Mouse (Mus musculus) testis, postnatal 10 days (tissue): ENCODE results near the gene Ppp6r3.

ENCODE experiments used
- DNase-seq: peaks from one replicate; pipeline ENCODE4 v3.0.0; 2021; ENCODE audit warnings: low spot score

Gene Ppp6r3

DNA sequence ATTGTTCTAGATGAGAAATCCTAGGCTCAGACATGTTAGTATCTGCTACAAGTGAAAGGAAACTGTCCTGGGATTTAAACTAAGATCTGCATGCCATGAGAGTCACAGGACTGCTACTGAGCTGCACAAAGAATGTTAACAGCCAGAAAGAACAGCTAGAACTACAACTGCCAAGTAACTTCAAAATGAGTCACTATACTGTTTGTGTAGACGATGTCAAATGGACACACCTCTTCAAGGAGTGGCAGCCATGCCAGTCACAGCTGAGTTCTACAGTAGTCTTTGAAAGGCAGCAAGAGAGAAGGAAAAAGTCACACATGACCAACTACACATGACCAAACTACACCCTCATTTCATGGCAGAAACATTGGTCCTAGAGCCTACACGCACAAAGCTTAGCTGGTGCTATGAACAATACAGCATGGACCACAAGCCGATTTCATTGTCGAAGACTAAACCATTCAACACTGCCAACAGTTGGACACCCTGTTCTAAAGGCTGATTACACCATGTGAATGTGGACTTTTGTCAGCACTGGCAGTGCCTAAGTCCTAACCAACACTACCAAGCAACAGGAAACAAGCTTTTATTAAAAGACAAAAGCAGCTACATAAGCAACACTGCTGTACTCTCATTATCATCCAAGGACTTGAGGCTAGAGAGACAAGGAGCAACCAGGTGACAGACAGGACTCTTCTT, 55.9 kb downstream of the Ppp6r3 start:
- no peak for DNase-seq

DNA sequence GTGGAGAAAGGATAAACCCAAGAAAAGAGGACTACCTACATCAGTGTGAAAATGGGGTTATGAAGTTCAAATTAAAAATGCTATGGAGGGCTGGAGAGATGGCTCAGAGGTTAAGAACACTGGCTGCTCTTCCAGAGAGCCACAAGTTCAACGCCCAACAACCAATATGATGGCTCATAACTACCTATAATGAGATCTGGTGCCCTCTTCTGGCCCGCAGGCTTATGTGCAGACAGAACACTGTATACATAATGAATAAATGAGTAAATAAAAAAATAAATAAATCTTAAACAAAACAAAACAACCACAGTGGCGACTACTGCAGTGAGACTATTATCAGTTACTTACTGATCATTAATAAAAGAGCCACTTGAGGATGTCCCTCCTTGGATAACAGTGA, 78.3 kb downstream of the Ppp6r3 start:
- no peak for DNase-seq

GRCm38 (mm10) chr19:3489826-3490225, 85.7 kb downstream of the Ppp6r3 start:
- no peak for DNase-seq

DNA sequence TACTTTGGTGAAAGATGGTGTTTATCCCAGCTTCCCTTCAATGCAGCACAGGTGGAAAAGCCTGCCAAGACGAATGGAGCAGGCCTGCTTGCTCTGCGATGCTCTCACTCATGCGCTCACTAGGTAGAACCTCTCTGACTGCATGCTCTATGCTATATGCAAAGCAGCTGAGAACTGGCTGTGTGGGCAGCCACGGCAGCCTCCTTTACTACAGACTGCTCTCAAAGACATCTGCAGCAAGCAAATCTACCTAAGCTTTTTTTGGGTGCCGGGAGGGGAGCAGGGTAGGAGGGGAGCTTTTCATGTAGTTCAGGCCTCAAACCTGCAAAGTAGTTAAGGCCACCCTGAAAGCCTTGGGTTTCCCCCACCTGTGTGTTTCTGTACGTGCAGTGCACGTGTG, 92.7 kb downstream of the Ppp6r3 start:
- no peak for DNase-seq

DNA sequence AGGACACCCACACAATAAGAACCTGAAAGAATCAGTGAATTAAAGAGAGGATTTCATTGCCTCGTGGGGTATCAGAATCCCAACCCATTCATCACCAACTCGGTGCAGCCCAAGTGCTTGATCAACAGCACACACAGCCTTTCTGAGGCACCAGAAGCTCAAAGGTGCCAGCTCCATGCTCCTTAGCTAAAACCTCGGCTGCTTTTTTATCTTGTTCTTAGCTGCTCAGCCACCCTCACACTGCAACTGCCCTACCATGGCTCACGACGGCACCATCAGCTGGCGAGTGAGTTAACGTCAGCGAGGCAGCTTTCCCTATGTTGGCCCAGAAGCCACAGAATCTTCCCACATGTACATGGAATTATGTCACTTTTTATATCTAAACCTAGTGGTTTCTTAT, 95.4 kb downstream of the Ppp6r3 start:
- no peak for DNase-seq

DNA sequence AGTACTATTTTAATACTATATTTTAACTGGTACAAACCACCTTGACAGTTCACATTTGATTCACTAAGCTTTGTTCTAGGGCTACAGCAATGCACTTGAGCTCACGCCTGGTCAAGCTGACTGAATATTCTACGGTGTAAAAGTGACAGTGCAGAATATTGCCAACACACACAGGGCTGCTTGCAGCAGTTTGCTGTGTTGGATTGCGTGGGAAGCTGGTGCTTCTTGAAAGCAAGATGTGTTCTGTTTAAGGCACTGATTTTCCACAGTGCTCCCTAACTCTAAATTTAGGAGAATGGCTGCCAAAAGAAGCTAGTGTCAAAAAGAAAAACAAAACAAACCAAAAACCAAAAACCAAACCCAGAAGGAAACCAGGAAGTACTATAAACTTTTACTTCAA, 98.6 kb downstream of the Ppp6r3 start:
- no peak for DNase-seq

GRCm38 (mm10) chr19:3471218-3471617, 104.3 kb downstream of the Ppp6r3 start:
- no peak for DNase-seq

- no peak for DNase-seq
Observed at GRCm38 (mm10) chr19:3467574-3467973, 108.0 kb downstream of the Ppp6r3 start.

DNA sequence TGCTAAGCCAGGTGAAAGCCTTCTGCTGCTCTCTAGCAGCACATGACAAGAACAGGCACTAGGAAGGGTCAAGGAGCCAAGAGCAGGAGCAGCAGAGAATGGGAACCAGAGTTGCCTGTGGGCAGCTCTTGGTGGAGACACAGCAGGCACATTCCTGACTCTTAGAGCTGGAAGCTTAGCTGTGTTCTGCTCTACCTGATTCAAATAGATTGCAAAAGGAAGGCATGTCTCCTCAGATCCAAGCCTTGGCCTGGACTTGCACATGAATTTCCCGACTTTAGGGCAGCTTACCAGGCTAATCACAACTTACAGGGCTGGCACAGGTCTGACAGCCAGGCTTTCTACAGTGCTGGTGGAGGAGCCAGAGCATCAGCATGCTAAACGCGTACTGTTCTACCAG, 115.6 kb downstream of the Ppp6r3 start:
- DNase-seq = no peak

- DNase-seq = no peak
Observed at GRCm38 (mm10) chr19:3458331-3459099, 117.0 kb downstream of the Ppp6r3 start.

DNA sequence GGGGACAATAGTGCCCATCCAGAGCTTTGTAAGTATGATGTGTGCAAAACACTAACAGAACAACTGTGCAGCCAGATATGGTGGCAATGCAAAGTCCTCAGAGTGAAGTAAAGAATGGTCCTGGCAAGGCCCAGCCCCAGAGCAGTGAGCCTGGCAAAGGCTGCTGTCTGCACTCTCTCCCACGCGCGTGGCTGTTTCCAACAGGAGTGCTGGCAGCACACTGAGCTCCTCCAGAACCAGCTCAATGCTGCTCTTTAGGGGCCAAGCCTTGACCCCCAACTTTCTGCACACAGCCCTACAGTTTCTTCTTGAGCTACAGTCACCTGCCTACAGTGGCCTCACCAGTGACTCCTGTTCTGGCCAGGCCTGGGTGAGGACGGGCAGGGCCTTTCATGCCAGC, 117.8 kb downstream of the Ppp6r3 start:
- DNase-seq = peak; percentile 59

DNA sequence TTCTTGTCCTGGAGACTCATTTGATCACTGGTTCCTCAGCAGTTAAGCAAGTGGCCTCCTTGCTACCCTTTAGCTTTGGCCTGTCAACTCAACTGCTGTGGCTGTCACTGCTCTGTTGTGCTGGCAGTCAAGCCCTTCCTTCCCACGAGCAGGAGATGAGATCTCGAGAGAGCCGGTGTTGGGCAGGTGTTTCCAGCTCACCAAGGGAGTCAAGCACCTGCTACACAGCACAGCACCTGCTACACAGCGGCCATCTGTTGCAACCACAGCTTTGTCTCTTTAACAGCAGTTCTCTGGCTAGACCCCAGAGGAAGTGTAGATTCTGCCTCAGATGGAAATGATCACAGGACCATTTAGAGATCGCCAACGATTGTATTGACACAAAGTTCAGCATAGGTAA, 123.9 kb downstream of the Ppp6r3 start:
- no peak for DNase-seq

DNA sequence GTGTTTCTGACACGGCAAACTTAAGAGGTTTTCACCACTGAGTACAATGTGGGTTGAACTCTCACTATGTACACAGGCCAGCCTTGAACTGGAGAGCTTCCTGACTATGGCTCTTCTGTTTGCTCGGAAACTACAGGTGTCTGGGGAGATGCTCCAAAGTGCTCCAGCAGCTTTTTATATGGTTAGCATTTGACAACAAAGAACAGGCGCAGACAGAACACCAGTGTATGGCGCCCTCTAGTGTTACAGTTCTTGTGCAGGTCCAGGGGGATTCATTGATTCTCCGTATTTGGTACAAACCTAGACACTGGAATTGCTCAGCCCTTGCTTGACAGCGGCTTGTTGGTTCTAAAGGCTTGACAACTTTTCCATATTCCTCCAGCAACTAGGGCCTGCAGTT, 124.4 kb downstream of the Ppp6r3 start:
- peak; percentile 65 for DNase-seq

- DNase-seq = no peak
Observed at GRCm38 (mm10) chr19:3450714-3451113, 124.8 kb downstream of the Ppp6r3 start.

DNA sequence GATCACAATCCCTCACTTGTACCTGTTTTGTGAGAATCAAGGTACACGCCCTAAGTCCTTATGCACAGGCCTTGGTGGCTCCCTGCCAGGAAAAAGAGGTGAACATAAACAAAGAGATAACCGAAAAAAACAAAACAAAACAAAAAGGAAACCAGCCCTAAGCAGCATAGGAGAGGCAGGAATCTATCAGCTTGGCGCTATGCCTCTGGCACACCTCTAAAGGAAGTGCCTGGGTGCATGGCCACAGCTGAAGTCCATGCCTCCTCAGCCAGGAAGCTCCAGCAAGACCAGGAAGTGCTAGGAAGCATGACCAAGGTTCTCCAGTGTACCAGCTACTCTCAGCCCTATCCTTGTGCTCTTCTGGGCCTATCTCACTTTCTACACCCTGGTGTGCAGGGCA, 126.3 kb downstream of the Ppp6r3 start:
- no peak for DNase-seq

DNA sequence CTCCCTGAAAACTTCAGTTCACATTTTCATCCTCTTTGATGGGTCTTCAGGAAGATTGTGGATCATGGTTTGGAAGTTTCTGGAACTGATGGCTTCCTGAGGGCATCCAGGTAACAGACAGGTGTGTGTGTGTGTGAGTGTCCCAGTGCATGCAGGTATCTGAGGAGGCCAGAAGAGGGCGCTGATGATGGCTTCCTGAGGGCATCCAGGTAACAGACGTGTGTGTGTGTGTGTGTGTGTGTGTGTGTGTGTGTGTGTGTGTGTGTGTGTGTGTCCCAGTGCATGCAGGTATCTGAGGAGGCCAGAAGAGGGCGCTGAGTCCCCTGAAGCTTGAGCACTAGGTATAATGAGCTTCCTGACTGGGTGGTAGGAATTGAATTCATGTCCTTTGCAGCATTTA, 128.2 kb downstream of the Ppp6r3 start:
- no peak for DNase-seq

DNA sequence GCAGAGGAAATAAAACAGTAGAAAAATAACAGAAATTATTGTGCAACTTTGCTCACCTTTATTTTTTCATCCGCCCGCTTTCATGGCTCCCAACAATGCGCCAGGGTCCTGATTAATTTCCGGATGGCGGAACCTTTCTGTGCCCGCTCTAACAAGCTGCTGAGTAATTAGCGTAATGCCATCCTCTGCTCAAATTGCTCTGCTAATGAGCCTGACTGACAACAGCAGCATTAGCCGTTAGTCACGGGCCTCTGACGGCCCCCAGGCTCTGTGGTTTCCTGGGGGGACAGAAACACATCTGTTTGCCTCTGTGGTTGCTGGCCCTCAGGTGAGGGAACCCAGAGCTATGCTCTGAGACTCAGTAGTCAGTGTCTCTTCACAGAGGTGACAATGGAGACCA, 134.5 kb downstream of the Ppp6r3 start:
- DNase-seq = no peak

GRCm38 (mm10) chr19:3440667-3441066, 134.9 kb downstream of the Ppp6r3 start:
- no peak for DNase-seq

- DNase-seq = no peak
Observed at GRCm38 (mm10) chr19:3437980-3438379, 137.6 kb downstream of the Ppp6r3 start.

GRCm38 (mm10) chr19:3436840-3437239, 138.7 kb downstream of the Ppp6r3 start:
- DNase-seq = peak; percentile 78

DNA sequence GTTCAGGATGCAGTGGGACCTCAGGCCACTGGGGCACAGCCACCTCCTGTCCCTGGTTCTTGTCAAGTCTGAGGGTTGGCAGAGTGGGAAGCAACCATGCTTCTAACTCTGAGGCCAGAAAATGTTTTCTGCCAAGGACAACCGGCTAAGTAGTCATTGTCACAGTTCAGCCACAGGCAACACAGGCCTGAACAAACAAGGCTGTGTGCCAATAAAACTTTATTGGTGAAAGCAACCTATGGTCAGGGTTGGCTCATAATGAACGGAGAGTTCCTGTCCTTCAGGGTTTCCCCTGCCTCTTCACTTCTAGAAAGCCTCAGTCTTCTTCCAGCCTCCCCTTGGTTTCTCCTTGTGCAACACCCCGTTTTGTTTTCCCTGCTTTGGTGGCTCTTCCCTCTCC, 139.7 kb downstream of the Ppp6r3 start:
- no peak for DNase-seq

DNA sequence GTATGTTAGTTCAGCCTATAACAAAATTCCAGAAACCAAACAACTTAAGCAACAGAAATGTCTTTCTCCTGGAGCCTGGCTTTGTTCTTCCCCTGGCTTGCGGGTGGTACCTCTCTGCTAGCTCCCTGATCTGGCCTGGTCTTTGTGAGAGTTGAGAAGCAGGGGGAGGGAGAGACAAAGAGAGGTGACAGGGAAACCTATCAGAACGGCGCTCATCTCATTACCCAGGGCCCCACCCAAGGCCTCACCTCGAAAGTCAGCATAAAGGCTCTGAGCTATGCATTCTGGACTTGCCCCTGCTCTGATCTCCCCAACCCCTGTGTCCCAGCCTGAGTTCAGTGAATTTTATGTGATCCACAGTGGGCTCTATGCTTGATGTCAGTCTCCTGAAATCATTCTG, 140.9 kb downstream of the Ppp6r3 start:
- no peak for DNase-seq

DNA sequence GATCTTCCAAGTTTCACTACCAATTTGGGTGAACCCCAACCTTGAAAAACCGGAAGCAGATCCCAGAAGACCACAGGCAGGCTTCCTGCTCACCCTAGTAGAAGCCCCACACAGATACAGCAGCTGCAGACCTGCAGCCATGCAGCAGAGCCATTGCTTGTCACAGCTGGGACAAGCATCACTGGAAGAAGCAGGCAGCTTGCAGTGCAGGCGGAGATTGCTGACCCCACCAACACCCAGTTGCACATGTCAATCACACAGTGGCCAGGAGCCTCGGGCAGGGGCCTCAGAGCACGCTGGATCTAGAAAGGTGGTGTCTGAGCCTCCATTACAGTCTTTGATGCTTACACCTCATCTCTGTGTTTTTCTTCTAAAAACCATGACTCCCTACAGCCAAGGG, 141.4 kb downstream of the Ppp6r3 start:
- no peak for DNase-seq

DNA sequence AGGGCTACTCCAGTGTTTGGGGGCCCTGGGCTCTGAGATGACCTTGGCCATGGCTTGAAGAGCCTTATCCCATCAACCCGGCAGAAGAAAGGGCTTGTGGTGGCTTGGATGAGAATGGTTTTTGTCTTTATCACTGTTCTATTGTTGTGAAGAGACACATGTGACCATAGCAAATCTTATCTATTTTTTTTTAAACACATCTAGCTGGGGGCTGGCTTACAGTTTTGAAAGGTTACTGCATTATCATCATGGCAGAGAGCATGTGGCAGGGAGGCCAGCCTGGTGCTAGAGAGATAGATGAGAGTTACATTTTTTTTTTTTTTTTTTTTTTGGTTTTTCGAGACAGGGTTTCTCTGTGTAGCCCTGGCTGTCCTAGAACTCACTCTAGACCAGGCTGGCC, 143.6 kb downstream of the Ppp6r3 start:
- no peak for DNase-seq
